Mouse (Mus musculus) Patski (cell line): ENCODE results near the gene Col6a6. TPM values are rescaled to one million over a fixed set of nuclear protein-coding genes. Genes with fewer than 3 reads are reported as not detected.

Experiments
- ATAC-seq: fragments of 100-300 bp; one replicate; pipeline ENCODE4 v1.8.0; 2021
- CTCF ChIA-PET: fragments of 350-600 bp; sonication (Branson Sonifier 250); formaldehyde crosslinking; loops from one replicate; lab custom pipeline; 2022; ENCODE audit warnings: inconsistent platforms; lab: Charles Lee
- POLR2A ChIA-PET: fragments of 350-600 bp; sonication (Branson Sonifier 250); formaldehyde crosslinking; loops from one replicate; lab custom pipeline; 2022; ENCODE audit warnings: antibody characterized with exemption, inconsistent platforms; lab: Charles Lee
- DNase-seq: peaks from one replicate; pipeline ENCODE4 v3.0.0-alpha.2; 2011; ENCODE audit warnings: low read depth, low spot score
- H3K27me3 ChIP-seq: fragments of 371-371 bp; one replicate; pipeline ENCODE4 v1.5.1; 2021
- CTCF ChIP-seq: fragments of 100-300 bp; IDR thresholded peaks from one replicate; pipeline ENCODE4 v1.5.1; 2021
- in situ Hi-C: fragments of 300-500 bp; cut with MboI; formaldehyde crosslinking; loops from 3 replicates; pipeline ENCODE4 v1.11.1; 2018; ENCODE audit warnings: low pct_unique_long_range_greater_than_20kb, mixed read lengths
- polyA plus RNA-seq: library from polyadenylated mRNA; unstranded; gene quantifications from one replicate; pipeline ENCODE4 v1.2.3, GENCODE M21; 2021

Gene Col6a6
- polyA plus RNA-seq, 1 experiment from 2014 or later = not detected

GRCm38 (mm10) chr9:105801463-105801862 is 26.5 kb downstream of the Col6a6 start:
- no peak for TF ChIP-seq CTCF
- ChIA-PET POLR2A (no interaction called here), CTCF (no interaction called here)
- no peaks in the 10 kb centered on the region for H3K27me3 ChIP-seq
- in situ Hi-C loops = no loop called here
- ATAC-seq (no peak), DNase-seq (no peak)

GRCm38 (mm10) chr9:105800286-105800685 is 27.7 kb downstream of the Col6a6 start:
- CTCF ChIA-PET = no interaction called here
- no peak for TF ChIP-seq CTCF
- ATAC-seq (no peak), DNase-seq (no peak)
- in situ Hi-C loops = no loop called here
- POLR2A ChIA-PET = no interaction called here
- no peaks in the 10 kb centered on the region for H3K27me3 ChIP-seq

- ChIA-PET POLR2A (no interaction called here), CTCF (interaction anchor here (1.0 kb wide), 1 partner anchor 8 kb away, joined by 3 read pairs; no protein-coding TSS in a partner anchor)
- TF ChIP-seq CTCF = no peak
- in situ Hi-C loops = no loop called here
- H3K27me3 ChIP-seq = no peaks in the 10 kb centered on the region
- DNase-seq = no peak
- ATAC-seq = no peak
These were observed 31.8 kb downstream of the Col6a6 start for GRCm38 (mm10) chr9:105796137-105796536.

GRCm38 (mm10) chr9:105794965-105795364 is 33.0 kb downstream of the Col6a6 start:
- no peak for DNase-seq
- ATAC-seq = no peak
- in situ Hi-C loops = no loop called here
- POLR2A ChIA-PET = no interaction called here
- no peaks in the 10 kb centered on the region for H3K27me3 ChIP-seq
- TF ChIP-seq CTCF = no peak
- CTCF ChIA-PET = no interaction called here

GRCm38 (mm10) chr9:105791810-105792209 is 36.1 kb downstream of the Col6a6 start:
- CTCF ChIA-PET = no interaction called here
- no peak for DNase-seq
- no peak for TF ChIP-seq CTCF

GRCm38 (mm10) chr9:105788203-105788602 is 39.8 kb downstream of the Col6a6 start:
- in situ Hi-C loops = no loop called here
- no peak for TF ChIP-seq CTCF
- POLR2A ChIA-PET = interaction anchor here (0.7 kb wide), 1 partner anchor 10 kb away, joined by 3 read pairs; no protein-coding TSS in a partner anchor
- H3K27me3 ChIP-seq = peaks cover 5% of the 10 kb centered on the region
- ATAC-seq = no peak
- CTCF ChIA-PET = interaction anchor here (0.8 kb wide), 1 partner anchor 8 kb away, joined by 3 read pairs; no protein-coding TSS in a partner anchor
- DNase-seq = no peak

More at GRCm38 (mm10) chr9:105791810-105792209, 36.1 kb downstream of the Col6a6 start:
- H3K27me3 ChIP-seq = peaks cover 5% of the 10 kb centered on the region
- POLR2A ChIA-PET = no interaction called here
- in situ Hi-C loops = no loop called here
- ATAC-seq = no peak

GRCm38 (mm10) chr9:105787800-105788199 is 40.2 kb downstream of the Col6a6 start:
- POLR2A ChIA-PET = no interaction called here
- CTCF ChIA-PET = interaction anchor here (0.8 kb wide), 1 partner anchor 9 kb away, joined by 3 read pairs; no protein-coding TSS in a partner anchor
- in situ Hi-C loops = no loop called here
- peaks cover 5% of the 10 kb centered on the region for H3K27me3 ChIP-seq
- TF ChIP-seq CTCF = no peak
- no peak for DNase-seq
- ATAC-seq = no peak

GRCm38 (mm10) chr9:105784026-105784425 is 43.9 kb downstream of the Col6a6 start:
- in situ Hi-C loops = no loop called here
- CTCF ChIA-PET = no interaction called here
- no peak for TF ChIP-seq CTCF
- POLR2A ChIA-PET = no interaction called here
- no peak for DNase-seq
- no peaks in the 10 kb centered on the region for H3K27me3 ChIP-seq
- no peak for ATAC-seq

- DNase-seq (no peak), ATAC-seq (no peak)
- CTCF ChIA-PET = no interaction called here
- POLR2A ChIA-PET = no interaction called here
- in situ Hi-C loops = no loop called here
- no peaks in the 10 kb centered on the region for H3K27me3 ChIP-seq
- no peak for TF ChIP-seq CTCF
These were observed 47.3 kb downstream of the Col6a6 start for GRCm38 (mm10) chr9:105780696-105781095.

- ChIA-PET CTCF (no interaction called here), POLR2A (no interaction called here)
- H3K27me3 ChIP-seq = no peaks in the 10 kb centered on the region
- in situ Hi-C loops = no loop called here
- ATAC-seq (no peak), DNase-seq (no peak)
- TF ChIP-seq CTCF = no peak
These were observed 49.2 kb downstream of the Col6a6 start for GRCm38 (mm10) chr9:105778741-105779140.

GRCm38 (mm10) chr9:105774878-105775277 is 53.1 kb downstream of the Col6a6 start:
- POLR2A ChIA-PET = no interaction called here
- ATAC-seq = no peak
- CTCF ChIA-PET = no interaction called here

GRCm38 (mm10) chr9:105774321-105774720 is 53.6 kb downstream of the Col6a6 start:
- in situ Hi-C loops = no loop called here
- CTCF ChIA-PET = no interaction called here
- POLR2A ChIA-PET = no interaction called here
- DNase-seq = no peak
- TF ChIP-seq CTCF = no peak
- H3K27me3 ChIP-seq = no peaks in the 10 kb centered on the region
- ATAC-seq = no peak

More at GRCm38 (mm10) chr9:105774878-105775277, 53.1 kb downstream of the Col6a6 start:
- DNase-seq = no peak
- in situ Hi-C loops = no loop called here
- no peaks in the 10 kb centered on the region for H3K27me3 ChIP-seq
- no peak for TF ChIP-seq CTCF
